Mouse (Mus musculus) heart, embryonic 10.5 days (tissue): Measurements from ENCODE around the gene Rnf34. TPM values are rescaled to one million over a fixed set of nuclear protein-coding genes. Genes with fewer than 3 reads are reported as not detected.

Experiments
- DNase-seq: peaks from one replicate; pipeline ENCODE4 v3.0.0-alpha.2; 2017; ENCODE audit warnings: low spot score
- H3K27ac ChIP-seq: fragments of 300-500 bp; sonication (generic); 2 replicates; pipeline ENCODE4 v1.5.1; 2016; ENCODE audit warnings: mild to moderate bottlenecking
- H3K27me3 ChIP-seq: fragments of 300-500 bp; sonication (generic); 2 replicates; pipeline ENCODE4 v1.6.1; 2016; ENCODE audit warnings: mild to moderate bottlenecking; ENCODE audit not compliant: poor library complexity, insufficient read depth, severe bottlenecking
- H3K36me3 ChIP-seq: fragments of 300-500 bp; sonication (generic); 2 replicates; pipeline ENCODE4 v1.6.1; 2016; ENCODE audit warnings: mild to moderate bottlenecking, moderate library complexity
- H3K4me1 ChIP-seq: fragments of 300-500 bp; sonication (generic); 2 replicates; pipeline ENCODE4 v1.6.1; 2016; ENCODE audit warnings: mild to moderate bottlenecking
- H3K4me3 ChIP-seq: fragments of 300-500 bp; sonication (generic); 2 replicates; pipeline ENCODE4 v1.5.1; 2016; ENCODE audit warnings: mild to moderate bottlenecking, moderate library complexity
- H3K9me3 ChIP-seq: fragments of 300-500 bp; sonication (generic); 2 replicates; pipeline ENCODE4 v1.6.1; 2016; ENCODE audit warnings: mild to moderate bottlenecking, moderate library complexity
- WGBS: fragments of 180-500 bp; shearing (Covaris S2); methylation state at CpG from one replicate; pipeline ENCODE4 v1.1.7; 2016; 5-methylcytosine and 5-hydroxymethylcytosine counted together
- polyA plus RNA-seq: library from polyadenylated mRNA; unstranded; fragments of >200 nt; fragmentation: Nextera tagmentation; extraction: Ambion mirVana; gene quantifications from 2 replicates; pipeline ENCODE4 v1.2.1, GENCODE M21; 2016

Gene Rnf34
- polyA plus RNA-seq, 1 experiment from 2014 or later, result 35.3 TPM

- no peaks in the 10 kb centered on the region for H3K4me1 ChIP-seq
- DNase-seq, result no peak
- H3K27ac ChIP-seq, result no peak overlapping the region
- no peak overlapping the region for H3K4me3 ChIP-seq
- 0 out of 2 replicates have a peak, but pooled peaks cover 7% of the 10 kb centered on the region for H3K36me3 ChIP-seq
- no peaks in the 10 kb centered on the region for H3K9me3 ChIP-seq
- 79% methylated on average over 18 of the region's 18 CpGs for WGBS
- H3K27me3 ChIP-seq, result no peaks in the 10 kb centered on the region
Measured at GRCm38 (mm10) chr5:122909481-122909880, 59.6 kb downstream of the Rnf34 start.

GRCm38 (mm10) chr5:122912863-122913262 lies 63.0 kb downstream of the Rnf34 start:
- H3K4me3 ChIP-seq, result no peak overlapping the region
- no peak overlapping the region for H3K27ac ChIP-seq
- no peak for DNase-seq
- 89% methylated on average over 4 of the region's 4 CpGs for WGBS
- no peaks in the 10 kb centered on the region for H3K27me3 ChIP-seq
- no peaks in the 10 kb centered on the region for H3K9me3 ChIP-seq
- H3K36me3 ChIP-seq, result 0 out of 2 replicates have a peak, but pooled peaks cover 9% of the 10 kb centered on the region
- 0 out of 2 replicates have a peak, but pooled peaks cover 2% of the 10 kb centered on the region for H3K4me1 ChIP-seq

DNA sequence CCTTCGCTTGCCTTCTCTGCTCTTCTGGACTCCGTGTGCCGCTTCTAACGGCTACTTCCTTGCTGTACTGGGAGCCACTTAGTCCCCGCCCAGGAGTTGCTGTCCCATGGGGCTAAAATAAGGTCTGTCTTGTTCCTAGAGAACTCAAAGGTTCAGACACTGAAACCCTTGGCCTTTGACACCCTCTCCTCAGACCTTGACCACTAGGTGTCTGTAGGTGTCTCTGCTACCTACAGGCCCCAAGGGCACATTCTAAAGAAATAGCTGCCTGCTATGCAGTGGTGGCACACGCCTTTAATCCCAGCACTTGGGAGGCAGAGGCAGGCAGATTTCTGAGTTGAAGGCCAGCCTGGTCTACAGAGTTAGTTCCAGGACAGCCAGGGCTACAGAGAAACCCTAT lies 66.3 kb downstream of the Rnf34 start:
- Histone ChIP-seq H3K4me3 (no peak overlapping the region), H3K9me3 (no peaks in the 10 kb centered on the region), H3K4me1 (peaks cover 5% of the 10 kb centered on the region; the same call in 1 of the 2 replicates), H3K27me3 (no peaks in the 10 kb centered on the region), H3K36me3 (peaks cover 12% of the 10 kb centered on the region; the same call in 1 of the 2 replicates), H3K27ac (no peak overlapping the region)
- 84% methylated on average over 6 of the region's 6 CpGs for WGBS
- DNase-seq, result no peak

GRCm38 (mm10) chr5:122917982-122918711 lies 68.3 kb downstream of the Rnf34 start:
- Histone ChIP-seq H3K36me3 (peaks cover 9% of the 10 kb centered on the region; the same call in 1 of the 2 replicates), H3K4me1 (peaks cover 5% of the 10 kb centered on the region; the same call in 1 of the 2 replicates), H3K4me3 (no peak overlapping the region), H3K27me3 (no peaks in the 10 kb centered on the region), H3K9me3 (no peaks in the 10 kb centered on the region), H3K27ac (0 out of 2 replicates have a peak overlapping the region, but pooled peaks have one; percentile 16)
- 58% methylated on average over 7 of the region's 7 CpGs for WGBS
- no peak for DNase-seq

GRCm38 (mm10) chr5:122920557-122920956 lies 70.7 kb downstream of the Rnf34 start:
- Histone ChIP-seq H3K4me3 (no peak overlapping the region), H3K27me3 (no peaks in the 10 kb centered on the region), H3K36me3 (peaks cover 3% of the 10 kb centered on the region; the same call in 1 of the 2 replicates), H3K9me3 (no peaks in the 10 kb centered on the region), H3K4me1 (peaks cover 6% of the 10 kb centered on the region; the same call in 1 of the 2 replicates), H3K27ac (no peak overlapping the region)
- 84% methylated on average over 5 of the region's 5 CpGs for WGBS
- no peak for DNase-seq

Other genes with a start within 250 kb of the Rnf34 start
- 25.2 and 35.2 TPM in 2 replicates for gene Ift81, start 235.5 kb upstream of the Rnf34 start, polyA plus RNA-seq
- 0.33 and 0.47 TPM in 2 replicates for gene P2rx7, start 206.1 kb upstream of the Rnf34 start, polyA plus RNA-seq
- gene P2rx4, start 142.5 kb upstream of the Rnf34 start, polyA plus RNA-seq, result 14.9 and 16.3 TPM in 2 replicates
- 16.6 and 21.3 TPM in 2 replicates for gene Camkk2, start 70.6 kb upstream of the Rnf34 start, polyA plus RNA-seq
- gene Anapc5, start 28.7 kb upstream of the Rnf34 start, polyA plus RNA-seq, result 405 and 415 TPM in 2 replicates
- gene Kdm2b, start 139.8 kb downstream of the Rnf34 start, polyA plus RNA-seq, result 35.5 and 47.1 TPM in 2 replicates
- gene Orai1, start 165.0 kb downstream of the Rnf34 start, polyA plus RNA-seq, result 13.4 and 14.4 TPM in 2 replicates
- not detected in 2 replicates for gene Morn3, start 197.0 kb downstream of the Rnf34 start, polyA plus RNA-seq
- gene Tmem120b, start 218.4 kb downstream of the Rnf34 start, polyA plus RNA-seq, result 13.6 and 14.3 TPM in 2 replicates